Mouse (Mus musculus) liver, adult (tissue): ENCODE measurements at regions not wholly inside any gene's neighbourhood (a gene's known extent, or its start where the extent isn't known, plus 50 kb on each side); places are given as distances from the start of the nearest gene placed in this dataset.

Source experiments
- GATA4 ChIP-seq: IDR thresholded peaks from 2 replicates; pipeline ENCODE4 v1.6.1; 2014; ENCODE audit warnings: mild to moderate bottlenecking, low read length; ENCODE audit not compliant: insufficient replicate concordance

- no peak for TF ChIP-seq GATA4
Observed at GRCm38 (mm10) chr13:113448378-113448777, 155.4 kb downstream of the BC067074 start.

GRCm38 (mm10) chr13:113446226-113446625, 153.3 kb downstream of the BC067074 start:
- no peak; the same call in 1 of the 2 replicates for TF ChIP-seq GATA4

- no peak for TF ChIP-seq GATA4
Observed at GRCm38 (mm10) chr13:113443078-113443477, 150.1 kb downstream of the BC067074 start.

GRCm38 (mm10) chr13:113442169-113442568, 149.2 kb downstream of the BC067074 start:
- TF ChIP-seq GATA4 = peak; percentile 91; the same call in 1 of the 2 replicates

- TF ChIP-seq GATA4 = no peak
Observed at GRCm38 (mm10) chr13:113440137-113440536, 147.2 kb downstream of the BC067074 start.

GRCm38 (mm10) chr13:113439516-113439915, 146.6 kb downstream of the BC067074 start:
- no peak for TF ChIP-seq GATA4

GRCm38 (mm10) chr13:113438872-113439271, 145.9 kb downstream of the BC067074 start:
- TF ChIP-seq GATA4 = peak; percentile 40; the same call in 1 of the 2 replicates

GRCm38 (mm10) chr13:113436288-113436687, 143.3 kb downstream of the BC067074 start:
- no peak for TF ChIP-seq GATA4

GRCm38 (mm10) chr13:113435117-113435516, 142.2 kb downstream of the BC067074 start:
- no peak for TF ChIP-seq GATA4

GRCm38 (mm10) chr13:113433456-113433855, 140.5 kb downstream of the BC067074 start:
- no peak for TF ChIP-seq GATA4

- TF ChIP-seq GATA4 = no peak
Observed at GRCm38 (mm10) chr13:113429615-113430014, 136.7 kb downstream of the BC067074 start.
